Mouse (Mus musculus): Measurements from ENCODE around the gene Rere. TPM values are rescaled to one million over a fixed set of nuclear protein-coding genes. Genes with fewer than 3 reads are reported as not detected.

The Rere gene
- polyA plus RNA-seq, 1 experiment from 2014 or later, result 16.0 TPM

DNA sequence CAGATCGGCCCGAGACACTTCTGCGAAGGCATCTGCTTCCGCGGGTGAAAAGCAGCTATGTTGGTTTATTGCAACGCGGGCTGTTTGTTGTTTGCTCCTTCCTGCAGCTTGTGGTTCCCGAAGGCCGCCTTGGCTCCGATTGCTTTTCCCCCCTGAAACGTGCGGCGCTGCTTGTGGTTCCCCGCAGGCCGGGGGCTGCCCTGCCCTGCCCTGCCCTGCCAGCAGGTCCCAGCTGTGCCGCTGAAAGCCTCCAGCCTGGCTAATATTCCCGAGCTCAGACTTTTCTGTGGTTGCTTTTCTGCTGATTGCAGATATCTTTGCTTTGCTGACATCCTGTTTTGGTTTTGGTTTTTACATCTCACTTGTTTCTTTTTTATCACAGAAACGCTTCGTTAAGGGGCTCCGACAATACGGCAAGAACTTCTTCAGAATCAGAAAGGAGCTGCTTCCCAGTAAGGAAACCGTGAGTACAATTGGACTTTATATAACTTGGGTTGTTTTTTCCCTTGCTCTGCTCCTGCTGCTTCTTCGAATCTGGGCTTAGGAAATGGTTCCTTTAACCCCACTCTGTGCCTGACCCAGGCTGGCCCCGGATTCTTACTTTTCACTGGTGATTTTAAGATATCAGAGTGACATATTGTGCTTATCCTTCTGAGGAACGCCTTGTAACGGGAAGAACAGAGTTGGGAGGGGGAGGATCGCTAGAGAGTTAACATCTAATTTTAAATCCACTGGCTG is 288.6 kb downstream of the Rere start:
- Histone ChIP-seq H3K36me3 (ENCODE audit: insufficient read depth, low read length) (no peaks in the 10 kb centered on the region), H3K27ac (ENCODE audit: low read length) (peak overlapping the region; percentile 95), H3K4me2 (replicated peaks; ENCODE audit: low read depth, low read length) (peak overlapping the region; percentile 75), H3K9me3 (ENCODE audit: low read length) (no peaks in the 10 kb centered on the region), H3K9ac (replicated peaks; ENCODE audit: low read depth) (peak overlapping the region; percentile 82), H3K27me3 (replicated peaks; ENCODE audit: insufficient read depth, low read length) (no peaks in the 10 kb centered on the region), H3K4me3 (ENCODE audit: low read depth, low read length) (peak overlapping the region; percentile 85), H3K4me1 (ENCODE audit: insufficient read depth, low read depth, low read length) (peaks cover 19% of the 10 kb centered on the region; the same call in 1 of the 2 replicates)
- TF ChIP-seq EP300 (IDR thresholded peaks at IDR 0.05) (no peak), CTCF (IDR thresholded peaks at IDR 0.05) (peak; percentile 26; the same call in 1 of the 2 replicates)
- DNase-seq (ENCODE audit: low spot score) (peak; percentile 61), ATAC-seq (peak; percentile 55)
- WGBS, result under 1% methylated on average over 27 of the region's 27 CpGs

DNA sequence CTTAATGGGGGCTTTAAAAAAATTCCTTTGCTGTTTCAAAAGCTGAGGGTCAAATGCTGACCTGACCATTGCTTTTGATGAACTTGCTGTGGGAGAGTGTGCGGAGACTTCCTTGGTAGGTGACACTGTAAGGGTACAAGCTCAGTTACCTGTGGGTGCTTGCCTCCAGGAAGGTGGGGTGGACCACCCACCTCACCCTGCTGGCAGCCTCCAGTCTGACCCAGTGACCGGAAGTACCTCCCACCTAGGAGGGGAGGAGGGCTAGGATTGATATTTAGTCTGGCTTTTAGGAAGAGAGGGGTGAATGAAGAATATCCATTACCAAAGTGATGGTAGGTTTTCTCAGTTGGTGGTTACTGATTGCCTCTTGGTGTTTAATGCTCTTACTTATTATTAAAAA is 289.3 kb downstream of the Rere start:
- TF ChIP-seq CTCF (IDR thresholded peaks at IDR 0.05) (no peak), EP300 (IDR thresholded peaks at IDR 0.05) (no peak)
- peak overlapping the region; percentile 75 for H3K4me2 ChIP-seq (replicated peaks; ENCODE audit: low read depth, low read length)
- WGBS, result 24% methylated on average over 2 of the region's 2 CpGs

DNA sequence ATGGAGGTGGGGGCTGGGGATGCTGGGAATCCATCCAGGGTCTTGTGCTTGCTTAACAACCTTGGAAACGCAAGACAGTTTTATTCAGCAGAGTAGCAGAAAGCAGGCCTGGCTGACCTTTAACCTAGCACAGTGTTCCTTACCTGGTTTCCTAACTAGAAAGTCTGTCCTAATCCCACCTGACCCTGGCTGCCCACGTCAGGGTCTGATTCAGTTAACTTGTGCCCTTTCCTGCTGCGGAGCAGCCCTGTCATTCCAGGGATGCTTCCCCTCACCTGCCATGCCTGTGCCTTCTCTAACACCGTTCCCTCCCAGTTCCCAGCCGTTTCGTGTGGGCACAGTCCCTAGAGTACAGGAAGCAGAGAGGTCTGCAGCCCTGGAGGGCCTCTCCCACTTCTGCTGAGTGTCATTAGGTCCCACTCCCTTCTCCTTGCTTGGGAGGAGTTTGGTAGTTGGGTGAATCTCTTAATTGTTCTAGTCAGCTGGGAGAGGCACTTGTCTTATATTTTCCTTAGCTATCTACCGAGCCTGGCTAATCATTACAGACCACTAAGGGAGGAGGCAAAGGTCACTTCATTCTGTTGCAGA is 290.8 kb downstream of the Rere start:
- DNase-seq (ENCODE audit: low spot score) (no peak), ATAC-seq (no peak)
- H3K27ac ChIP-seq (ENCODE audit: low read length), result 0 out of 2 replicates have a peak overlapping the region, but pooled peaks have one; percentile 51
- no peak overlapping the region for H3K9ac ChIP-seq (replicated peaks; ENCODE audit: low read depth)
- H3K27me3 ChIP-seq (replicated peaks; ENCODE audit: insufficient read depth, low read length), result no peaks in the 10 kb centered on the region
- 44% methylated on average over 7 of the region's 7 CpGs for WGBS
- no peak for TF ChIP-seq EP300 (IDR thresholded peaks at IDR 0.05)
- no peak for TF ChIP-seq CTCF (IDR thresholded peaks at IDR 0.05)
- no peak overlapping the region for H3K4me3 ChIP-seq (ENCODE audit: low read depth, low read length)
- peaks cover 33% of the 10 kb centered on the region; the same call in 1 of the 2 replicates for H3K4me1 ChIP-seq (ENCODE audit: insufficient read depth, low read depth, low read length)
- H3K4me2 ChIP-seq (replicated peaks; ENCODE audit: low read depth, low read length), result 0 out of 2 replicates have a peak overlapping the region, but pooled peaks have one; percentile 11
- no peaks in the 10 kb centered on the region for H3K9me3 ChIP-seq (ENCODE audit: low read length)
- H3K36me3 ChIP-seq (ENCODE audit: insufficient read depth, low read length), result no peaks in the 10 kb centered on the region

More for the DNA sequence above, 289.3 kb downstream of the Rere start:
- Histone ChIP-seq H3K36me3 (ENCODE audit: insufficient read depth, low read length) (no peaks in the 10 kb centered on the region), H3K9me3 (ENCODE audit: low read length) (no peaks in the 10 kb centered on the region), H3K9ac (replicated peaks; ENCODE audit: low read depth) (0 out of 2 replicates have a peak overlapping the region, but pooled peaks have one; percentile 8), H3K4me1 (ENCODE audit: insufficient read depth, low read depth, low read length) (peaks cover 24% of the 10 kb centered on the region; the same call in 1 of the 2 replicates), H3K4me3 (ENCODE audit: low read depth, low read length) (peak overlapping the region; percentile 85), H3K27ac (ENCODE audit: low read length) (peak overlapping the region; percentile 95), H3K27me3 (replicated peaks; ENCODE audit: insufficient read depth, low read length) (no peaks in the 10 kb centered on the region)
- ATAC-seq, result no peak
- no peak for DNase-seq (ENCODE audit: low spot score)

DNA sequence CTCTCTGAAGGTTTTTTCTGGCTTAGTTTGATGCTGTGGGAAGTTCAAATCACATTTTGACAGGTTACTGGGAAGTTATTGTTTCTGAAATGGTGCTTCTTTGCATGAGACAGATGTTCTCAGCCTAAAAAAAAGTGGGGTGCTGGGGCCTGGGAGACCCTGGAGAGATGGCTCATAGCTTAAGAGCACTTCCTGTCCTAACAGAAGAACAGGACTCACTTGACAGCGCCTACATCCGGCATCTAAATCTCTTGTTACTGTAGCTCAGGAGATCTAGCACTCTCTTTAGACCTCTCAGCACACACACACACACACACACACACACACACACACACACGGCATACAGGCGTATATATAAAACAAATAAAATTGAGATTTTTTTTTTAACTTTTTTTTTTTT is 291.5 kb downstream of the Rere start:
- H3K9me3 ChIP-seq (ENCODE audit: low read length), result no peaks in the 10 kb centered on the region
- TF ChIP-seq EP300 (IDR thresholded peaks at IDR 0.05) (no peak), CTCF (IDR thresholded peaks at IDR 0.05) (no peak)
- WGBS, result 67% methylated on average over 4 of the region's 4 CpGs
- H3K4me3 ChIP-seq (ENCODE audit: low read depth, low read length), result no peak overlapping the region
- no peak for DNase-seq (ENCODE audit: low spot score)
- no peak overlapping the region for H3K27ac ChIP-seq (ENCODE audit: low read length)
- no peak overlapping the region for H3K9ac ChIP-seq (replicated peaks; ENCODE audit: low read depth)
- no peak for ATAC-seq
- H3K4me1 ChIP-seq (ENCODE audit: insufficient read depth, low read depth, low read length), result peaks cover 33% of the 10 kb centered on the region; the same call in 1 of the 2 replicates
- H3K36me3 ChIP-seq (ENCODE audit: insufficient read depth, low read length), result no peaks in the 10 kb centered on the region
- H3K27me3 ChIP-seq (replicated peaks; ENCODE audit: insufficient read depth, low read length), result no peaks in the 10 kb centered on the region
- H3K4me2 ChIP-seq (replicated peaks; ENCODE audit: low read depth, low read length), result no peak overlapping the region

DNA sequence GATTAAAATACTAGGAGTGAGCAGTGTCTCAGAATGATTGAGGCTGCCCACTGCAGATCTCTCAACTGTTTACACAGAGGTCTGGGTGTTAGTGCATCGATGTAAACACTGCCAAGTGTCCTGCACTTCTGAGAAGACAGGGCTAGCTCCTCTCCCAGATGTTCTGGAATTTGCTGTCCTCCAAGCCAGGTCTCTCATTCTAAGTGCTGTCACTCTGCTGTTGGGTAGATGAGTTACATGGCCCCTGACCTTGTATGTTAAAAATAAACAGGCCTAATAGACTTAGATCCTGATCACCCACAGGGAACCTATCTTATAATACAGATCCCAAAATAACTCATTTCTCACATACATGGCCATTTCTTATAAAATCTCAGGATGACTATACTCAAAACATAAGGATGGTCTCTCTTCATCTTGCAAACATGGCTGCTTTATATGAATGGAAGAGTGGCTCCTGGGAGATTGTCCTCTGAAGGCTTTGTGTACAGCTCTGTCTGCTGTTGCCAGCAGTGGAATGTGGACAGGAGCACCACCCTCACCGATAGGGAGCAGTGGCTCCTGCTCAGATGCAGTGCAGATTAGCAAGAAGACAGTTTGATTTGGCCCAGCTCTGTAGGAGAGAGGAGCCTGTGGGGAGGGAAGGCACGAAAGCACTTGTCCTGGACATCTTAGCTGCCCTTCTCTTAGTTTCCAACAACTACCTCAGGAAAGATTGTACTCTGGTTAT is 294.1 kb downstream of the Rere start:
- DNase-seq (ENCODE audit: low spot score) (no peak), ATAC-seq (no peak)
- H3K27me3 ChIP-seq (replicated peaks; ENCODE audit: insufficient read depth, low read length), result no peaks in the 10 kb centered on the region
- 48% methylated on average over 3 of the region's 3 CpGs for WGBS
- no peak overlapping the region for H3K9ac ChIP-seq (replicated peaks; ENCODE audit: low read depth)
- no peak overlapping the region for H3K4me3 ChIP-seq (ENCODE audit: low read depth, low read length)
- no peaks in the 10 kb centered on the region for H3K36me3 ChIP-seq (ENCODE audit: insufficient read depth, low read length)
- peaks cover 29% of the 10 kb centered on the region; the same call in 1 of the 2 replicates for H3K4me1 ChIP-seq (ENCODE audit: insufficient read depth, low read depth, low read length)
- peak; percentile 20; the same call in 1 of the 2 replicates for TF ChIP-seq CTCF (IDR thresholded peaks at IDR 0.05)
- TF ChIP-seq EP300 (IDR thresholded peaks at IDR 0.05), result no peak
- H3K27ac ChIP-seq (ENCODE audit: low read length), result peak overlapping the region; percentile 51
- H3K4me2 ChIP-seq (replicated peaks; ENCODE audit: low read depth, low read length), result no peak overlapping the region
- H3K9me3 ChIP-seq (ENCODE audit: low read length), result no peaks in the 10 kb centered on the region

DNA sequence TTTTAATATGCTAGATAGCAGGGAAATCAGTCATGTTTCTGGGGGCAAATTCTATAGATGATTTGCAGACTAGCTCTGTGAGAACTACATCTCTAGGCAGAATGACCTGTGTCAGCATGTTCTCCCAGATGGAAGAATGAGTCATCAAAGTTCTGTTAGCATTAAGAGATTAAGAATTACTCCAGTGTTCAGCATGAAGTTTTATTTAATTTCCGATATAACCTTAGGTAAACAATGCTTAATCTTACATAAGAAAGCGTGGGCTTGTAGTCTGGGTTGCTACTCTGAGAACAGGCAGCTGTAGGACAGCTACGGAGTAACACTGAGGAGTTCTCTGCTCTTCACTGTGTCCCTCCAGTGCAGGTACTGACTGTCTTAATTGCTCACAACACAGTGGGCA is 294.9 kb downstream of the Rere start:
- ATAC-seq (peak; percentile 64), DNase-seq (ENCODE audit: low spot score) (peak; percentile 78)
- Histone ChIP-seq H3K9ac (replicated peaks; ENCODE audit: low read depth) (no peak overlapping the region), H3K4me1 (ENCODE audit: insufficient read depth, low read depth, low read length) (peaks cover 23% of the 10 kb centered on the region; the same call in 1 of the 2 replicates), H3K4me3 (ENCODE audit: low read depth, low read length) (no peak overlapping the region), H3K36me3 (ENCODE audit: insufficient read depth, low read length) (no peaks in the 10 kb centered on the region), H3K27ac (ENCODE audit: low read length) (0 out of 2 replicates have a peak overlapping the region, but pooled peaks have one; percentile 51), H3K9me3 (ENCODE audit: low read length) (no peaks in the 10 kb centered on the region), H3K4me2 (replicated peaks; ENCODE audit: low read depth, low read length) (no peak overlapping the region), H3K27me3 (replicated peaks; ENCODE audit: insufficient read depth, low read length) (no peaks in the 10 kb centered on the region)
- WGBS, result 30% methylated on average over 3 of the region's 3 CpGs
- TF ChIP-seq CTCF (IDR thresholded peaks at IDR 0.05) (no peak), EP300 (IDR thresholded peaks at IDR 0.05) (no peak)

Measured in lung, postnatal 0 days (tissue).